Mouse (Mus musculus) kidney, embryonic 14.5 days (tissue): ENCODE results near the gene Gm11213. TPM values are rescaled to one million over a fixed set of nuclear protein-coding genes. Genes with fewer than 3 reads are reported as not detected.

ENCODE experiments used
- ATAC-seq: fragments of 200-750 bp; cut with Nextera tagmentation; 2 replicates; pipeline ENCODE4 v1.8.0; 2017; ENCODE audit warnings: moderate number of reproducible peaks, mild to moderate bottlenecking, moderate TSS enrichment, moderate library complexity; ENCODE audit not compliant: low FRiP score, low TSS enrichment
- H3K27ac ChIP-seq: fragments of 300-500 bp; sonication (generic); 2 replicates; pipeline ENCODE4 v1.5.1; 2014; ENCODE audit warnings: low read depth, mild to moderate bottlenecking, low read length, moderate library complexity, mixed read lengths
- H3K27me3 ChIP-seq: fragments of 300-500 bp; sonication (generic); 2 replicates; pipeline ENCODE4 v1.6.1; 2014; ENCODE audit warnings: mild to moderate bottlenecking, low read length; ENCODE audit not compliant: control insufficient read depth, insufficient read depth
- H3K36me3 ChIP-seq: fragments of 300-500 bp; sonication (generic); 2 replicates; pipeline ENCODE4 v1.6.1; 2014; ENCODE audit warnings: low read length, mixed read lengths; ENCODE audit not compliant: control insufficient read depth, insufficient read depth
- H3K4me1 ChIP-seq: fragments of 300-500 bp; sonication (generic); 2 replicates; pipeline ENCODE4 v1.6.1; 2014; ENCODE audit warnings: low read length, mixed read lengths; ENCODE audit not compliant: control insufficient read depth, insufficient read depth
- H3K4me2 ChIP-seq: fragments of 300-500 bp; sonication (generic); replicated peaks from 2 replicates; pipeline ENCODE4 v1.6.1; 2014; ENCODE audit warnings: low read depth, mild to moderate bottlenecking, low read length
- H3K4me3 ChIP-seq: fragments of 300-500 bp; sonication (generic); 2 replicates; pipeline ENCODE4 v1.5.1; 2014; ENCODE audit warnings: mild to moderate bottlenecking, low read length
- H3K9ac ChIP-seq: fragments of 300-500 bp; sonication (generic); 2 replicates; pipeline ENCODE4 v1.6.1; 2014; ENCODE audit warnings: low read depth, mild to moderate bottlenecking, low read length, moderate library complexity
- H3K9me3 ChIP-seq: fragments of 300-500 bp; sonication (generic); 2 replicates; pipeline ENCODE4 v1.6.1; 2016; ENCODE audit warnings: low read length; ENCODE audit not compliant: control insufficient read depth
- WGBS: fragments of 180-500 bp; shearing (Covaris S2); extraction: QIAGEN DNeasy Blood & Tissue Kit; methylation state at CpG from one replicate; pipeline ENCODE4 v1.1.7; 2014; 5-methylcytosine and 5-hydroxymethylcytosine counted together
- polyA plus RNA-seq: library from polyadenylated mRNA; unstranded; fragments of >200 nt; fragmentation: Nextera tagmentation; extraction: Ambion mirVana; gene quantifications from 2 replicates; pipeline ENCODE4 v1.2.1, GENCODE M21; 2014

Gm11213 gene
- polyA plus RNA-seq, 1 experiment from 2014 or later, result not detected

GRCm38 (mm10) chr4:63556665-63557064 is 48.4 kb downstream of the Gm11213 start:
- Histone ChIP-seq H3K4me3 (no peak overlapping the region), H3K4me1 (peaks cover 21% of the 10 kb centered on the region), H3K36me3 (peaks cover 18% of the 10 kb centered on the region), H3K9ac (no peak overlapping the region), H3K9me3 (no peaks in the 10 kb centered on the region), H3K27ac (no peak overlapping the region), H3K4me2 (no peak overlapping the region), H3K27me3 (no peaks in the 10 kb centered on the region)
- 65% methylated on average over 5 of the region's 5 CpGs for WGBS
- ATAC-seq, result no peak

GRCm38 (mm10) chr4:63555111-63555510 is 50.0 kb downstream of the Gm11213 start:
- H3K27me3 ChIP-seq, result no peaks in the 10 kb centered on the region
- no peak for ATAC-seq
- no peak overlapping the region for H3K4me3 ChIP-seq
- H3K9me3 ChIP-seq, result no peaks in the 10 kb centered on the region
- H3K9ac ChIP-seq, result no peak overlapping the region
- H3K27ac ChIP-seq, result no peak overlapping the region
- WGBS, result 97% methylated on average over 2 of the region's 2 CpGs
- H3K4me2 ChIP-seq, result no peak overlapping the region
- H3K36me3 ChIP-seq, result peaks cover 30% of the 10 kb centered on the region
- H3K4me1 ChIP-seq, result peaks cover 21% of the 10 kb centered on the region

- WGBS, result 70% methylated on average over 3 of the region's 3 CpGs
- H3K27me3 ChIP-seq, result no peaks in the 10 kb centered on the region
- no peak overlapping the region for H3K27ac ChIP-seq
- H3K4me2 ChIP-seq, result no peak overlapping the region
- ATAC-seq, result no peak
- peaks cover 21% of the 10 kb centered on the region for H3K4me1 ChIP-seq
- no peaks in the 10 kb centered on the region for H3K9me3 ChIP-seq
- peaks cover 32% of the 10 kb centered on the region for H3K36me3 ChIP-seq
- H3K4me3 ChIP-seq, result no peak overlapping the region
- no peak overlapping the region for H3K9ac ChIP-seq
Observed at GRCm38 (mm10) chr4:63554616-63555015, 50.4 kb downstream of the Gm11213 start.

- no peak overlapping the region for H3K4me2 ChIP-seq
- no peaks in the 10 kb centered on the region for H3K9me3 ChIP-seq
- no peak overlapping the region for H3K9ac ChIP-seq
- H3K4me3 ChIP-seq, result no peak overlapping the region
- no peak overlapping the region for H3K27ac ChIP-seq
- peaks cover 38% of the 10 kb centered on the region for H3K36me3 ChIP-seq
- 71% methylated on average over 4 of the region's 4 CpGs for WGBS
- H3K4me1 ChIP-seq, result peaks cover 16% of the 10 kb centered on the region
- H3K27me3 ChIP-seq, result no peaks in the 10 kb centered on the region
- no peak for ATAC-seq
Observed at GRCm38 (mm10) chr4:63553789-63554576, 51.1 kb downstream of the Gm11213 start.

DNA sequence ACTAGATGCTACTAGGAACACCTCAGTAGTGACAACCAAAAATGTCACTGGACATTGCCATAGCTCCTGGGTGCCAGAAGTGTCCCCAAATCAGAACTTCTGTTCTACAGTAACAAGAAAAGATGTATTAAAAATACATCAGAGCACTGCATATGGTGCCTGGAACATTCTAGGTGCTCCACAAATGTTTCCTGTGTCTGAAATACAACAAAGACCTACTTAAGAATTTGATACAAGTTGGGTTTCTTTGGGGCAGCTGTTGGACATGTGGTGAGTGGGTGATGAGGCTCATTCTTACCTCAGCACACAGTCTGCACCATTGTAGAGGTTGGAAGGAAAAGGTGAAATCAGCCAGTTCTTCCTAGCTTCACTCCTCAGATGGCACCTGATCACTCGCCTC is 52.2 kb downstream of the Gm11213 start:
- Histone ChIP-seq H3K4me1 (peaks cover 13% of the 10 kb centered on the region), H3K4me2 (no peak overlapping the region), H3K9ac (no peak overlapping the region), H3K27ac (no peak overlapping the region), H3K9me3 (no peaks in the 10 kb centered on the region), H3K36me3 (peaks cover 46% of the 10 kb centered on the region), H3K27me3 (no peaks in the 10 kb centered on the region), H3K4me3 (no peak overlapping the region)
- 85% methylated on average over 1 of the region's 1 CpGs for WGBS
- no peak for ATAC-seq

DNA sequence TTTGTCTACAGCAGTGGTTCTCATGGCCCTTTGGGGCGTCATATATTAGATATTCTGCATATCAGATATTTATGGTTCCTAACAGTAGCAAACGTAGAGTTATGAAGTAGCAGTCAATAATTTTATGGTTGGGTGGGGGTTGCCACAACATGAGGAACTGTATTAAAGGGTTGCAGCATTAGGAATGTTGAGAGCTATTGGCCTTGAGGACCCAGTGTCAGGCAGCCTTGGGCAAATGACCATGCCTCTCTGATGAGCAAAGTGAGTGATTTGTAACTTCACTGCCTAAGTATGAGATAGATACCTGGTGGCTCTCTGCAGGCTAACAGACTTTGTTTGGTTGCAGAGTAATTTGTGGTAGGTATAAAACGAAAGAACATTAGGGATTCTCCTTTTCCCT is 54.2 kb downstream of the Gm11213 start:
- H3K27ac ChIP-seq, result no peak overlapping the region
- WGBS, result 89% methylated on average over 3 of the region's 3 CpGs
- no peaks in the 10 kb centered on the region for H3K27me3 ChIP-seq
- H3K9me3 ChIP-seq, result no peaks in the 10 kb centered on the region
- ATAC-seq, result no peak
- H3K4me3 ChIP-seq, result no peak overlapping the region
- peaks cover 15% of the 10 kb centered on the region for H3K4me1 ChIP-seq
- H3K9ac ChIP-seq, result no peak overlapping the region
- no peak overlapping the region for H3K4me2 ChIP-seq
- H3K36me3 ChIP-seq, result peaks cover 46% of the 10 kb centered on the region

DNA sequence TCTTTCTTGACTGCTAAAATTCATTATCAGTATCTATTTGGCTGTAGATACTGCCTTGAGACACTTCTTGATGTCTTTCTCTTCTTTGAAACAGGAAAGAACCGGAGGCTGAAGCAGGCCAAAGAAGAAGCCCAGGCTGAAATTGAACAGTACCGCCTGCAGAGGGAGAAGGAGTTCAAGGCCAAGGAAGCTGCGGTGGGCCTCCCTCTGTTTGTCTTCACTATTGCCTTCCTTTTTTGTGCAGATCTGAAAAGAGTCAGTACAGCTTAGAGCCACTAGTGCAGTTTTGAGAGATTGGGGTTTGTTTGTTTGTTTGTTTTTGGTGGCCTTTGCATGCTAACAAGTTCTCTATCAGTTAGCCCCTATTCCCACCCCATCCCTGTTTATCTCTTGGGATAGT is 56.6 kb downstream of the Gm11213 start:
- Histone ChIP-seq H3K4me2 (no peak overlapping the region), H3K9ac (no peak overlapping the region), H3K4me3 (no peak overlapping the region), H3K9me3 (no peaks in the 10 kb centered on the region), H3K36me3 (peaks cover 42% of the 10 kb centered on the region), H3K4me1 (peaks cover 19% of the 10 kb centered on the region), H3K27ac (no peak overlapping the region), H3K27me3 (no peaks in the 10 kb centered on the region)
- ATAC-seq, result no peak
- 90% methylated on average over 3 of the region's 3 CpGs for WGBS

- WGBS, result 52% methylated on average over 1 of the region's 1 CpGs
- Histone ChIP-seq H3K9ac (no peak overlapping the region), H3K4me2 (no peak overlapping the region), H3K36me3 (peaks cover 39% of the 10 kb centered on the region), H3K27ac (no peak overlapping the region), H3K4me3 (no peak overlapping the region), H3K27me3 (no peaks in the 10 kb centered on the region), H3K4me1 (peaks cover 19% of the 10 kb centered on the region), H3K9me3 (no peaks in the 10 kb centered on the region)
- ATAC-seq, result no peak
Observed at GRCm38 (mm10) chr4:63547799-63548198, 57.3 kb downstream of the Gm11213 start.
